ENCODE assay signal across 8 mouse cellular contexts in the genomic region with DNA sequence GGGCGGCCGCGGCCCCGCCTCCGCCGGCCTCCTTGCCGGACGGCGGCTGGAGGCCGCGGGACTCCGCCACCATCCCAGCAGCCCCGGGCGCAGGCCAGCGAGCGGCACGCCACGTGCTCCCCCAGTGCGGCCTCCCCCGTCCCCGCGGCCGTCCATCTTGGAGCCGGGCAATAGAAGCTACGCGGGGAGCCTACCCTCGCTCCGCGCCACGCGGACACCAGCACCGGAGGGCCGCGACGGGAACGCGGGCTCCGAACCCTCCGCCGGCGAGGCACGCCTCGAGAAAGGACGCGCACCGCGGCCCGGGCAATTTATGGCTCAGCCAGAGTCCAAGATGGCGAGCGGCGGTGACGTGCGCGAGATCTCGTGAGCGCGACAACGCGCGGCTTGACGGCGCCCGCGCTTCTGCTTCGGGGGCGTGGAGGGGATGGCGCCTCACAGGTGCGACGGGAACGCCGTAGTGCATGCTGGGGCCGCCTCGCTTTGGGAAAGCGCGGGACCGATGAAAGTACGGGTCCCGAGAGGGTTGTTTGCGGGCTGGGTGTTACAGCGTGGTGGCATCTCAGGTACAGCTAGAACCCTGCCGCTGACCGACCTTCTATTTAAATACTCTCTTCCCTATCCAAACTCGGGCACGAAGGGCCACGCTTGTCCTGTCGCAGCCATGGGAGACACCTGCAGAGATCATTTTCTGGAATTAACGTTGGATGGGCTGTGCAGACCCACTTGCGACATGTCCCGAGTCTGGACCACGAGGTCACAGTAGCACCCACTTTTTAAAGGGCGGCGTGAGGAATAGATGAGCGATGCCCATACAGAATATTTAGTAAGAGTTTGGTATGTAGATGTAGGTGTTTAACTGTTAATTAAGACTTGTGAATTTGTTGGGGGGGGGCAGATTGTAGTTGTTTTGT. TPM values are rescaled to one million over a fixed set of nuclear protein-coding genes. Genes with fewer than 3 reads are reported as not detected.
DNase-seq lines count a peak whose midpoint lies in the region; ATAC-seq and TF ChIP-seq lines count a peak whose summit lies in the region.

A gene (plus strand): TSS at position 157 of the 914 bp plus-strand sequence.
A gene (minus strand): TSS at position 400 of the 914 bp plus-strand sequence.

- WGBS in hindbrain, embryonic 16.5 days, result under 1% methylated on average over 81 of the region's 93 CpGs

- no peak for TF ChIP-seq CTCF in left cerebral cortex, adult 2 months (IDR thresholded peaks at IDR 0.05)

- H3K4me1 ChIP-seq in hindbrain, embryonic 16.5 days (ENCODE audit: control insufficient read depth, insufficient read depth, low read depth, low read length), result peaks cover 19% of the 10 kb centered on the region

- peak within 1 kb of the TSS; percentile 83 for H3K4me2 ChIP-seq in hindbrain, embryonic 16.5 days (ENCODE audit: low read length)

- DNase-seq in T-cell, adult 2 months (ENCODE audit: low spot score), result peak; percentile 93
- peak; percentile 92 for DNase-seq in cerebellum, postnatal 36 days
- peak; percentile 90 for DNase-seq in gastrocnemius, adult 18-20 months (ENCODE audit: low spot score)
- peak; percentile 93 to 96 for DNase-seq in left cerebral cortex, adult 2 months (ENCODE audit: extremely low spot score in 1 of 2, low spot score in 2 of 2)
- DNase-seq in right cerebral cortex, adult 2 months (ENCODE audit: low spot score in 2 of 2), result peak; percentile 92 to 97
- DNase-seq in urinary bladder, postnatal 14 days (ENCODE audit: low spot score), result peak; percentile 93

- no peaks in the 10 kb centered on the region for H3K27me3 ChIP-seq in hindbrain, embryonic 16.5 days (replicated peaks; ENCODE audit: control insufficient read depth, insufficient read depth, low read length)

- intact Hi-C loops in left cerebral cortex, adult 2 months (cut with DNase I), result loop anchor here (5.0 kb wide), 1 partner anchor 287 kb away; a partner anchor contains a TSS

- H3K27ac ChIP-seq in hindbrain, embryonic 16.5 days (ENCODE audit: low read depth, low read length), result peak within 1 kb of the TSS; percentile 96
- H3K27ac ChIP-seq in left cerebral cortex, adult 2 months, result peak within 1 kb of the TSS; percentile 100

- 0 out of 2 replicates have a peak, but pooled peaks cover 2% of the 10 kb centered on the region for H3K36me3 ChIP-seq in hindbrain, embryonic 16.5 days (ENCODE audit: control insufficient read depth, insufficient read depth, low read length)

- ATAC-seq in hindbrain, embryonic 16.5 days, result peak; percentile 99
- ATAC-seq in megakaryocyte, adult 5-6 weeks (ENCODE audit: poor library complexity, severe bottlenecking), result peak; percentile 75

- H3K9me3 ChIP-seq in hindbrain, embryonic 16.5 days (ENCODE audit: control insufficient read depth, low read length), result no peaks in the 10 kb centered on the region

- peak within 1 kb of the TSS; percentile 68 for H3K4me3 ChIP-seq in hindbrain, embryonic 16.5 days (ENCODE audit: low read length)
- H3K4me3 ChIP-seq in left cerebral cortex, adult 2 months, result peak within 1 kb of the TSS; percentile 64

- H3K9ac ChIP-seq in hindbrain, embryonic 16.5 days (ENCODE audit: low read depth, low read length), result peak within 1 kb of the TSS; percentile 84

RNA-seq across cellular contexts. Expression of the first gene that starts in this region (rescaled TPM):
- total RNA-seq in gastrocnemius, adult 18-20 months (2021), result 10 to 100 TPM; 10.9 to 11.0 TPM
- polyA plus RNA-seq in hindbrain, embryonic 16.5 days (2015; fragmentation: Nextera tagmentation; extraction: Ambion mirVana), result 12.4 and 14.9 TPM in 2 replicates
- total RNA-seq in left cerebral cortex, adult 2 months (2021), result 1 to 10 TPM; 5.4 to 5.7 TPM
- total RNA-seq in megakaryocyte, adult 5-6 weeks (2015), result 6.8 and 9.4 TPM in 2 replicates
- 12.8 and 13.2 TPM in 2 replicates for total RNA-seq in megakaryocyte, adult 5-6 weeks (2017)

RNA-seq across cellular contexts. Expression of the second gene that starts in this region (rescaled TPM):
- 10 to 100 TPM; 55.8 to 58.1 TPM for total RNA-seq in gastrocnemius, adult 18-20 months (2021)
- polyA plus RNA-seq in hindbrain, embryonic 16.5 days (2015; fragmentation: Nextera tagmentation; extraction: Ambion mirVana), result 68.0 and 72.8 TPM in 2 replicates
- total RNA-seq in left cerebral cortex, adult 2 months (2021), result 10 to 100 TPM; 77.4 to 87.4 TPM
- 145 and 164 TPM in 2 replicates for total RNA-seq in megakaryocyte, adult 5-6 weeks (2015)
- total RNA-seq in megakaryocyte, adult 5-6 weeks (2017), result 178 and 195 TPM in 2 replicates

Comparison
In these comparisons a context has a peak if more than half of its experiments do, and no peak if none do; other contexts are left out.
1. Peak in every context shown above with its lines: DNase-seq, ATAC-seq, H3K4me3 ChIP-seq and H3K27ac ChIP-seq.